Mouse (Mus musculus): Measurements from ENCODE around the gene Rps29.
A peak's percentile ranks its signal among the peaks of the same experiment; 100 is the strongest.

The Rps29 gene

DNA sequence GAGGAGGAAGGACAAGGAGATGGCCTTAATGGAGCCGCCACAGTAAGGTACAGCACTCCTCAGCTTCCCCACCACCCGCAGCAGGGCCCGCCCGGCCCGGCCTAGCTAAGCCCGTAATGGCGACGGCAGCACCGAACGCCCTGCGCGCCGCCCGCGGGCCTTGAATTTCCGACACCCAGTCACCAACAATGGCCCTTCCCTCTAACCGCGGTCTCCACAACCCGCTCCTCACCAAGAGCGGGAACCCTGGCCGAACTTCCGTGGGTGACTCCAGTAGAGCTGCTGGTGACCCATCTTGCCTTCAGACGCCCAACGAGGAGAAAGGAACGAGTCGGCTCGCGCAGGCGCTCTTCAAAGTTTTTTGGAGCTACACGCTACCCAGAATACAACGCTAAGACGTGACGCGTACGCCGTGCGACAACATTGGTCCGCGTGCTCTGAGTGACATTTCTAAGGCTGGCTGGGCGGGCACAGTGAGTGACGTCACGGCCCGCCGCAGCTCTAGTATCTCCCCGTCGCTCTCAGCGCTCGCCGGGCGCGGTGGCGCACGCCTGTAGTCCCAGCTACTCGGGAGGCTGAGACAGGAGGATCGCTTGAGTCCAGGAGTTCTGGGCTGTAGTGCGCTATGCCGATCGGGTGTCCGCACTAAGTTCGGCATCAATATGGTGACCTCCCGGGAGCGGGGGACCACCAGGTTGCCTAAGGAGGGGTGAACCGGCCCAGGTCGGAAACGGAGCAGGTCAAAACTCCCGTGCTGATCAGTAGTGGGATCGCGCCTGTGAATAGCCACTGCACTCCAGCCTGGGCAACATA, at the start of gene Rps29:
TSS of gene Rps29 (minus strand) at position 422 of the 813 bp plus-strand sequence.
- DNase-seq, result peak; percentile 98

DNA sequence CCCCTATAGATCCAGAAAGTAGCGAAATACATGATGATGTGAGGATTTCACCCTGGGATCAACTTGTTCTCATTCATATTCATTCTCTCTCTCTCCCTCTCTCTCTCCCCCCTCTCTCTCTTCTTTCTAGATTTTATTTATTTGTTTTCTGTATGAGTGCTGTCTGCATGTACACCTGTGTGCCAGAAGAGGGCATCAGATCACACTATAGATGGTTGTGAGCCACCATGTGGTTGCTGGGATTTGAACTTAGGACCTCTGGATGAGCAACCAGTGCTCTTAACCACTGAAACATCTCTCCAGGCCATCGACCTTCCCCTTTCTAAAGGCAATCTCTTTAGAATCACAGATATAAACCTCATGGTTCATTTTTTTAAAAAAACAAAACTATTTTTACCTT, 49.5 kb upstream of the Rps29 start:
- DNase-seq, result no peak

DNA sequence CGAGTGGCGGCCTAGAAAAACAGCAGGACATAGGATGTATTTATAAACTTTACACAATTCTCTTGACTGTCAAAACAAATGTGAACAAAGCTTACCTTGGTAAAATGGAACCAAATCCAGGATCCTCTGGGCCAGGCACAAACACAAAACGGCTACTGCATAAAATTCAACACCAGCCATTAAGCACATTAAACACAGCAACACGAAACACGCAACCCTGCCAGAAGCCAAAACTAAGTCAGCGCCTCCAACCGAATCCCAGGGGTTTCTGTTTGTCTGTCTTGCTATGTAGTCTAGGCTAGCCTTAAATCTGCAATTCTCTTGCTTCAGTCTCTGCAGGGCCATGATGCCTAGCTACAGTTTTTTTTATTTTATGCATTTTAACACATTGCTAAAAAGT, 48.9 kb upstream of the Rps29 start:
- no peak for DNase-seq

DNA sequence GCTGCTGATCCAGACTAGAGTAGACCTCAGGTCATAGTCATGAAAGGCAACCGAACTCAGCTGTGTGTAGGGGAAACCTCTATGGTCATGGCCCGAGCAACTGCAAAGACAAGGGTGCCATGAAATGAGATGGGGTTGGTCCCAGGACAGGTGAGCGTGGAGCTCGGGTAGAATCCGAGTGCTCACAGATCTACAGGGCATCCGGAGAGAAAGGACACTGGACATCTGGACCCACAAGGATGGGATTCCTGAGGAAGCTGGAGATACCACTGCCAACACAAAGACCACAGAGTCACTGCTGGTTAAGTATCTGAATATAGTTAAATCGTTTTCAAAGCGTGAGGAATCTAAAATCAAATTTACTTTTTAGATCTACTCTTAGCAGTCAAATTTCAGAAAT, 48.4 kb upstream of the Rps29 start:
- no peak for DNase-seq

DNA sequence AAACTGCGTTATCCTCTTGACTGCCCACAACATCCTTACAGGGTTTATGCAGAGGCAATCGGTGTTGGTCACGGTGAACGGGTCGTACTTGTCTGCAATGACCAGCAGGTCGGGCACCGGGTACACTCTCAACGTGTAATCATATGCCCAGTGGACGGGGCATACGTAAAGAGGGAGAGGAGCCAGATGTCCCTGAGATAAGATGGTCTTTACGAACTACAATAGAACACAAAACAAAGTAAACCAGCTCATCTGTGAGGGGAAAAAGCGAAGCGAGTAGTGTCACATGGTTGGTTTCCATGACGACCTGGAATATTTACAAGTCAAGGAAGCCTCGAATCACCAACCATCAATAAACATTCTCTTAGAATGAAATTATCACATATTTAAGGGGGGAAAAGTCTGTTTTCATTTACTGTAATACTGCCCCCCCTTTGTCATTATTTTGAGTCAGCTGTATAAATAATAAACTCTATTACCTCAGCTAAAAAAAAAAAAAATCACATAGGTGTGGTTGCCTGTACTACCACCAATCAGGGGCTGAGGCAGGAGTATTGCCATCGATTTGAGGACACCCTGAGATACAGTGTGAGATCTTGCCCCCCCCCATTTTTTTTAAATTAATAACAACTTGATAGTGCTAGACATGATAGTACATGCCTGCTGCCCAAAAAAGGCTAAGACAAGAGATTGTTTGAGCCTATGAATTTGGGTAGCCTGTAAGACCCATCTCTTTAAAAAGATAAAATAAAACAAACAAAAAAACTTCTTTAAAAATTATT, 45.3 kb upstream of the Rps29 start, which contains the start of gene Gm49384:
TSS of gene Gm49384 (minus strand) at position 216 of the 782 bp plus-strand sequence.
- DNase-seq, result no peak

DNA sequence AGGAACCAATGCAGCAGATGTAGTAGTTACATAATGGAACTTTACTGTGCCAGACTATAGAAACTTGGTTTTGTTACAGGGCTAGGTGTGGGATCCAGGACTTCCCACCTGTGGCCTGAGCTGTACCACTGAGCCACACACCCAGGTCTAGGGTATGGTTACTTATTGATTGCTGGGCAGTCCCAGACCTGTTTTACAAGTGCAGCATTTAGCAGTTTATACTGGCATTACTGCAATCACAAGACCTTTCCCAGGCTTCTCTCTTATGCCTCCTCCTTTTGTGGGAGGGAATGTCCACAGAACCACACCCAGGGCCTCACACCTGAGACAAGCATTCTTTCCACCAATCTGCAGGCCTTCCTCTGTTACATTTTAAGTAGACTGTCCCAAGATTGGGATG, 40.0 kb upstream of the Rps29 start:
- no peak for DNase-seq

DNA sequence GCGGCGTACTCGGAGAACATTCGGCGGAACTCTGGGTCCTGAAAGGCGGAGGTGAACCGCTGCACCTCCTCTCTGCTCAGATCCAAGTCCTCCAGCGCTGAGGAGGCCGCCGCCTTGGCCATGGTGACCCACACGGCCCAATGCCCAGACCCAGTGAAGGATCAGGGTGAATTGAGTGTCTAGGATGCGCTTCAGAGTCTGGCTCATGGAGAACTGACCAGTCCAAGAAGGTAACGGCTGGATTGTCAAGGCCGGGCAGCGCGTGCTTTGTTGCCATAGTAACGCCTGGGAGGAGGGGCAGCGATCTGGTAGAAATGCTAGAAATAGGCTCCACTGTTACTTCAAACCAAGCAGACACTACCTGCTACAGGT, 39.2 kb upstream of the Rps29 start, which contains the start of gene Dnaaf2:
TSS of gene Dnaaf2 (minus strand) at position 266 of the 372 bp plus-strand sequence.
- peak; percentile 52 for DNase-seq

DNA sequence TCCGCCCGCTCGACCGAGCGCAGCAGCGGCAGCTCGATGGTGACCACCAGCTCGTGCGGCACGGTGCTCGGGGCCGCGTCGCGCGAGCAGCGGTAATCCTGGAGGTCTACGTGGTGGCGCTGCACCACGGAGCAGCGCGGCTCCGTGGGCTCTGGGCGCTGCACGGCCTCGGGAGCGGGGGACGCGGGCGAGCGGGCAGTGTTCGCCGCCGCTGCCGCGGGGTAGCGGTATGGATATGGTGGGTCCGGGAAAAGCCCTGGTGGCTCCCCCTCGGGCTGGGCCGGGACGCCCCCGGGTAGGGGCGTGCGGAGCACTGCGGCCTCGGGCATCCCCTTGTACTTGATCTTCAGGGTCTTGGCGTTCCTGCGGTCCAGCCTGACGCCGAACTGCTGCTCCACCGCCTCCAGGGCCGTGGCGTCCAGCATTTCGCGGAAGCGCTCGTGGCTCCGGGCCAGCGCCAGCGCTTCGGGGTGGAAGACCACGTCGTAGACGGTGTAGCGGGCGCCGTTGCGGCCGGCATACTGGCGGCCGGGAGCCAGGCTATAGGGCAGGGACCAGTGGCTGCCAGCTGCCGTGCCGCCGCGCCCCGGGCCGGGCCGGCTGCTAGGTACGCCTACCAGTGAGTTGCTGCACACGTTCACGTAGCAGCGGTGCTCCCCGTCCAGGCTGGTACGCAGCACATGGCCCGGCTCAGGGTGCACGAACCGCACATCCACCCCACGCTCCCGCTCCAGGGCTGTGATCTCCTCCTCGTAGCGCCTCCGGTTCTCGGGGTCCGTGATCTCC, 38.6 kb upstream of the Rps29 start:
- DNase-seq, result peak; percentile 30

DNA sequence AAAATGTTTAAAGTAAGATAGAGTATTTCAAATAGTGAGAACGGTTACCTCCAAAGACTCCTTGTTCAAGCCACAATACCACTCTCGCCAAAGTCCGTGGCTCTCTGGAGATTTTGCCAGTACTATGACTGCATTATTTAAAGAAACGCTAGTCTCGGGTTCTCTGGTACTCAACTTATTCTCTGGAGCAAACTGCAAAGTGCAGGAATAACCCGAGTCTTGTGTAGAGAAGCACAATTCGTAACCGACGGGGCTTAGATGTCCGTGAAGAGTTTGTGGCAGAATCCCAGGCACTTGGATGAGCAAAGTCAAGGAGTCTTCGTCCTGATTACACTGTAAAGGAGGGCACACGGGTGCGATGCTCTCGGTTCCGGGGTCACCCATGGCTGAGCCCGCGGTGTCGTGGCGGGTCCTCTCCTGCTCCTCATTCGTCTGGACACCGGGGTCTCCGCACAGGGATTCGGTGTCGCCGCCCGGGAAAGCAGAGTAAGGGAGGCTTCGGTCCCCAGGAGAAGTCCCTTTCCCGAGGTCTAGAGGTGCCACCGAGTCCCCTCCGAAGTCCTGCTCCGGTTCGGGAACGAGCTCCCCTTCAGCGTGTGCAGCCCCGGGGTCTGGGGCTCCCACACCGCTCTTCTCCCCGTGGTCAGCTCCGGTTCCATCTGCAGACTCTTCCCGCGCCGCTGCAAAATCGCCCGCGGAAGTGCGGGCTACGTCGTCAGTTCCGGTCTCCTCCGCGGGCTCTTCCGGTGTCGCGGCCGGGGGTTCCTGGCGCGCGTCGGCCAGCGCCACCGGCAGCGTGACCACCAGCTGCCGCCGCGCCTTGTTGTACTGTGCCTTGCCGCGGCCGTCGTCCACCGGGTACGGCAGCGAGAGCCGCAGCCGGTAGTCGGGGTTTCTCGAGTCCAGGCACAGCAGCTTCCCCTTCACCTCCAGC, 37.7 kb upstream of the Rps29 start, which contains the start of gene Gm49383:
TSS of gene Gm49383 (minus strand) at position 661 of the 934 bp plus-strand sequence.
- peak; percentile 78 for DNase-seq

DNA sequence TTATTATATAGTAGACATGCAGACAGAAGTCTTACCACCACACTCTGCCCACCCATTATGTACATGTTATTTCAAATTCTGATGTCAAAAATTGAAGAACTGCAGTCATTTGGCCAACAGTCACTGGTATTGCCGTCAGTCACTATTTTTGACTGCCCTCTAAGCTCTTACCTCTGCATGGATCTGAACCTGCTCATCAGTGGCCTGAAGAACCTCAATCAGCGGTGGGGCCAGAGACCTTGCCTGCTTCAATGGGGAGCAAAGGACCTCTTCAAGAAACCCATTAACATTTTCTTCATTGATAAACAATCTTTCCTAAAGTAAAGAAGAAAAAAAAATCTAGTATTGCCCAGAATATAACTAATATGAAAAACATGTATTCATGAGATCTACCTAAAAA, 33.7 kb upstream of the Rps29 start:
- no peak for DNase-seq

DNA sequence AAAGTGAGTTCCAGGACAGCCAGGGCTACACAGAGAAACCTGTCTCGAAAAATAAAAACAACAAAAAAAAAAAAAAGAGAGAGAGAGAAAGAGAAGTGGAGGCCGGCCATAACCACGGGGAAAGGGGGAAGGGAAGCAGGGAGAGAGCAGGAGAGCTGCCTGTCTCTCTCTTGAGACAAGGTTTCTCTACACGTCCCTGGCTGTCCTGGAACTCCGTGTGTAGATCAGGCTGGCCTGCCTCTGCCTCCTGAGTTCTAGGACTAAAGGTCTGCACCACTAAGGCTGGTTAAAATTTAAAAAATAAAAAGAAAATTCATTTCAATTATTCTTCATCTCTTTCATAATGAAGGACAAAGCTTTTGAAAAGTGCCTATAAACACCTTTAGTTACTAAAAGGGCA, 32.4 kb upstream of the Rps29 start:
- DNase-seq, result no peak

DNA sequence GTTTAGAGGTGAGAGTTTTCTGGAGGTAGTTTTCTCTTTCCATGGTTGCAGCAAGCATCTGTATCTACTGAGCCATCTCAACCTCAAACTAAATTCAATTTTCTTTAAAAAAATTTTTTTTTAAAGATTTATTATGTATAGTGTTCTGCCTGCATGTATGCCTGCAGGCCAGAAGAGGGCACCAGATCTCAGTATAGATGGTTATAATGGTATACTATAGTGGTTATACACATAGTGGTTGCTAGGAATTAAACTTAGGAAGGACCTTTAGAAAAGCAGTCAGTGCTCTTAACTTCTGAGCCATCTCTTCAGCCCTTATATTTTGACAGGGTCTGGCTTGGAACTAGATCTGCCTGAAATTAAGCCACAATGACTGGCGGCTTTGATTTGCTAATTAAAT, 31.5 kb upstream of the Rps29 start:
- DNase-seq, result no peak

DNA sequence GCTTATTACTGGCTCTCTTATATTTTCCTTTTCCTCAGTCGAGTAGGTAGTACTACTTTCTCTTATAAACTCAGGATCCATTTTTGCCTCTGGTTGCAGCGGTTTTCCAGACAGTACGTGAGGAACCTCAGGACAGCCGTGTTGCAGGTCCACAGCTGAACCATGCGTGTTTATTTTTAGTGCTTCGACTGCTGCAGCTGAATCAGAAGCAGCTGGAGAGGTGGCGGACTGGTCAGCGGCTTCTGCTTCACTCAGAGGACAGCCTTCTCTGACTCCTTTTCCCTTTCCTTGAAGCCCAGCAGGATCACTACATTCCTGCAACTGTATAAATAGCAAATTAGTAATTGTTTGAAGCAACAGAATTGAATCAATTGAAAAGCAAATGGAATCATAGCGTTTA, 31.1 kb upstream of the Rps29 start:
- no peak for DNase-seq

DNA sequence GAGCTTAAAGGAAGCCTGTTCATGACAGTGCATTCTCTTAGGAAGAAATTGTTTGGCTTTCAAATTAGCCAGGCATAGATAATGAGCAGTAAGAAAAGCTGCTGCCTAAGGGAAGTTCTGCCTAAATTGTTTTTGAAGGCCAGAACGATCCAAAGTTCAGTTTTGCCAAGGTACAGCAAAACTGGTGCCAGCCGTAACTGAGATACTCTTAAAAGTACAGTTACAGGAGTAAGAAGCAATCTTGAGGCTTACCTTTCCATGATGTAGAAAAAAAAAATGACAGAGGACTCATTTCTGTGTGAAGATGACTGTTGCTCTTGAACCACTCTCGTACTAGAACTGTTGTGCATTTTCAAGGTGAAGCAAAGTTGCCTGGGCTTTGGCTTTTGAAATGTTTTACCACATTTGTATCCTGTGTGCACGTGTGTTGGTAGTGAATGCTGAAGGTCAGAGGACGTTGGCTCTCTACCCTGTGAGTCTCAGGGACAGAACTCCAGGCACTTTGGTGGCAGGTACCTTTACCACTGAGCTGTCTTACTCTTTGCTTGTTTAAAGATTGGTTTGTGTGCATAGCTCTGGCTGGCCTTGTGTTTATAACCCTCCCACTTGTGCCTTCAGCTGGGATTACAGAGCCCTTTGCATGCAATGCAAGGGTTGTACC, 28.0 kb upstream of the Rps29 start:
- DNase-seq, result no peak

DNA sequence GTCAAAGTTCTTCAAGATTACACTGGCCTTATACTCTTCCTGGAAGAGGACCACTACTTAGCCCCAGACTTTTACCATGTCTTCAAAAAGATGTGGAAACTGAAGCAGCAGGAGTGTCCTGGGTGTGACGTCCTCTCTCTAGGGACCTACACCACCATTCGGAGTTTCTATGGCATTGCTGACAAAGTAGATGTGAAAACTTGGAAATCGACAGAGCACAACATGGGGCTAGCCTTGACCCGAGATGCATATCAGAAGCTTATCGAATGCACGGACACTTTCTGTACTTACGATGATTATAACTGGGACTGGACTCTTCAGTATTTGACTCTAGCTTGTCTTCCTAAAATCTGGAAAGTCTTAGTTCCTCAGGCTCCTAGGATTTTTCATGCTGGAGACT, 26.4 kb upstream of the Rps29 start:
- no peak for DNase-seq

DNA sequence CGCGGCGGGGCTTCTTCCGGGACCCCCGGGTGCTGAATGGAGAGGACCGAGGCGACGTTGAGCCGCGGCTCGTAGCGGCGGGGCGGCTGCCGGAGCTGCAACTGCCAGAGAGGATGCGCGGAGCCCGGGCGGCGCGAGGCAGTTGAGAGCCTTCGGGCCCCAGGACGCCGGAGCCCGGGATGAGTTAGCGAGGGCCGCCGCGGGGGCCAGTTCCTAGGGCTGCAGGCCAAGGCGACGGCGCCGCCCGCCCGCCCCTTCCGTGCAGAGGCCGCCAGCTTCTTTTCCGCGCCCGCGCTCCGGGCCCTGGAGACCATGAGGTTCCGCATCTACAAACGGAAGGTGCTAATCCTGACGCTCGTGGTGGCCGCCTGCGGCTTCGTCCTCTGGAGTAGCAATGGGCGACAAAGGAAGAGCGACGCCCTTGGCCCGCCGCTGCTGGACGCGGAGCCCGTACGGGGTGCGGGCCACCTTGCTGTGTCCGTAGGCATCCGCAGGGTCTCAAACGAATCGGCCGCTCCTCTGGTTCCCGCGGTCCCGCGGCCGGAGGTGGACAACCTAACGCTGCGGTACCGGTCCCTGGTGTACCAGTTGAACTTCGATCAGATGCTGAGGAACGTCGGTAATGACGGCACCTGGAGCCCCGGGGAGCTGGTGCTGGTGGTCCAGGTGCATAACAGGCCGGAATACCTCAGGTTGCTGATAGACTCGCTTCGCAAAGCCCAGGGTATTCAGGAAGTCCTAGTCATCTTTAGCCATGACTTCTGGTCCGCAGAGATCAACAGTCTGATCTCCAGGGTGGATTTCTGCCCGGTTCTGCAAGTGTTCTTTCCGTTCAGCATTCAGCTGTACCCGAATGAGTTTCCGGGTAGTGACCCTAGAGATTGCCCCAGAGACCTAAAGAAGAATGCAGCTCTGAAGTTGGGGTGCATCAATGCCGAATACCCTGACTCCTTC, 25.6 kb upstream of the Rps29 start:
- peak; percentile 63 for DNase-seq

DNA sequence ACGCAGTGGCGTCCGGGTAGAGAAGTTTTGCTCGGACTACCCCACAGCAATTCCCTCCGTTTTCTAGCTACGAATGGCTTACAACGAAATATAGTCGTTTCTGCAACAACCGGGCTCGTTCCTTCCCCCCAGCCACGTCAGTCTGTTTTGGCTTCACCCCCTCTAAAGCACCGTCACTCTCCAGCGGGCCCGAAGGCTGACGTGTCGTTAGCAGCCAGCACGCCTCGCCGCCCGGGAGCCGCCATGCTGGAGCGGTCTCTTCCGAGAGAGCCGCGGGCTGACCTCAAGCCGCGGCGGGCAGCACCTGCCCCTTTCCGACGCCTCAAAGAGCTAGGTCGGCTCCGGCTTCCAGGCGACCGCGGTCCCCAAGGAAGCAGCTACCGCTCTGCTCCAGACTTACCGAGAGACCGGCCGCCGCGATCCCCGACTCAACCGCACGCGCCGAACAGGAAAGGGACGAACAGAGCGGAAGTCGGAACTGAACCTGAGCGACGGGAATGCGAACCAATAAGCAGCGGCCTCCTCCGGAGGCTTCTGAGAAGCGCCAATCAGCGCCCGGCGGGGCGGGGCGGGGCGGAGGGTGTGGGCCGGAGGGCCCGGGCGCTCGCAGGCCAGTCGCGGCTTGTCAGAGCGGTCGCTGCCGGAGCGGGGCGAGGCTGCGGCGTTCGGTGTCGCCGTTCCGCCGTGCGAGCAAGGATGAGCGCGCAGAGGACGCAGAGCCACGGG, 24.8 kb upstream of the Rps29 start, which contains the start of the genes Rpl36al and Mgat2:
TSS of gene Rpl36al (minus strand) at position 501 of the 726 bp plus-strand sequence.
TSS of gene Mgat2 (plus strand) at position 575 of the 726 bp plus-strand sequence.
- peak; percentile 99 for DNase-seq

DNA sequence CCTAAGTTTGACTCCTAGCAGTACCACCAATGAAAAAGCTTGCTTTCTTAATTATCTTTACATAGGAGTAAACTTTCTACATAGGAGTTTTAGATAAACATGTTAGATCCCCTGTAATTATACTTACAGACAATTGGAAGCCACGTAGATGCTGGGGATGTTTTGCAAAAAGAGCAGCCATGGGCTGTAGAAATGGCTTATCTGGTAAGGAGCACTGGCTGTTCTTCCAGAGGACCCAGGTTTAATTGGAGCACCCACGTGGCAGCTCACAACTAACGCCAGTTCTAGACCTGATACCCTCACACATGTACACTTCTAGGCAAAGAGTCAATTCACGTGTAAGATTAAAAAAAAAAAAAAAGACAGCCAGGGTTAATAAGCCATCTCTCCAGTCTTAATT, 22.8 kb upstream of the Rps29 start:
- DNase-seq, result no peak

DNA sequence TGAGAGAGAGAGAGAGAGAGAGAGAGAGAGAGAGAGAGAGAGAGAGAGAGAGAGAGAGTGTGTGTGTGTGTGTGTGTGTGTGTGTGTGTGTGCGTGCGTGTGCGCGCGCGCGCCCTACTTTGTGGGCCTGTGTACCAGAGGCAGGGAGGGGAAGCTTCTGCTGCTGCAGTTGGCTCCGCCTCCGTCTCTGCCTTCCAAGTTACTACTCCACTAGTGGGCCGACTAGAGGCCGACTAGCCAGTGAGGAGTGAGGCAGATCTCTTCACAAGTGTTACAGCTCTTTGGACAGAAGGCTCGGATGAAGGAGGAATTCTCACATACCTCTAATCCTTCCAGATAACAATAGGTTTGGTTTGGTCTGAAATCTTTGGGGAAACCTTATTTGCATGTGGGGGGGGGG, 20.4 kb upstream of the Rps29 start:
- DNase-seq, result no peak
